Comparison of ENCODE assay signal across 28 mouse cellular contexts in genomic region chr12:106618684-106619083, GRCm38 (mm10).
DNase-seq lines count a peak whose midpoint lies in the region; ATAC-seq lines count a peak whose summit lies in the region.
"Had no signal": no experiment of that assay in that cellular context is flagged by ENCODE, and none has a peak within 500 bp of the region (broad histone marks: within the 10 kb centered on the region; RNA-seq: fewer than 3 reads in every experiment).

No protein-coding gene starts in this region.

- DNase-seq in midbrain, embryonic 11.5 days (ENCODE audit: low spot score, missing footprints): peak; percentile 65
- peak; percentile 69 to 77 for DNase-seq in cerebellum, adult 18-20 months
- peak; percentile 78 to 88 for DNase-seq in cerebellum, postnatal 10 days
- DNase-seq in testis, postnatal 14 days (ENCODE audit: low spot score): no peak
- no peak for DNase-seq in urinary bladder, postnatal 10 days (ENCODE audit: low spot score)
- DNase-seq: adrenal gland, postnatal 25 days; embryo, embryonic 11 days; gastrocnemius, adult 2 months; gastrocnemius, postnatal 36 days; heart, adult 18-20 months; heart, postnatal 36 days; kidney, postnatal 14 days; liver, postnatal 0 days; lung, postnatal 36 days; midbrain, embryonic 14.5 days; retina, postnatal 1 day; right cerebral cortex, postnatal 14 days had no signal

- no peaks in the 10 kb centered on the region for H3K4me1 ChIP-seq in midbrain, embryonic 11.5 days (ENCODE audit: control insufficient read depth, insufficient read depth, low read length)
- no peaks in the 10 kb centered on the region for H3K4me1 ChIP-seq in midbrain, embryonic 15.5 days
- H3K4me1 ChIP-seq: hindbrain, embryonic 12.5 days; limb, embryonic 12.5 days; megakaryocyte, embryonic 14.5 days; neural tube, embryonic 15.5 days had no signal

- H3K27me3 ChIP-seq in midbrain, embryonic 11.5 days (ENCODE audit: control insufficient read depth, insufficient read depth, low read length): no peaks in the 10 kb centered on the region
- no peaks in the 10 kb centered on the region for H3K27me3 ChIP-seq in midbrain, embryonic 15.5 days (replicated peaks)
- H3K27me3 ChIP-seq: hindbrain, embryonic 12.5 days; limb, embryonic 12.5 days; megakaryocyte, embryonic 14.5 days; neural tube, embryonic 15.5 days had no signal

- no peaks in the 10 kb centered on the region for H3K9me3 ChIP-seq in midbrain, embryonic 11.5 days (ENCODE audit: control insufficient read depth, low read length)
- no peaks in the 10 kb centered on the region for H3K9me3 ChIP-seq in midbrain, embryonic 15.5 days
- H3K9me3 ChIP-seq: hindbrain, embryonic 12.5 days; limb, embryonic 12.5 days; neural tube, embryonic 15.5 days had no signal

- 91% methylated on average over 6 of the region's 6 CpGs for WGBS in midbrain, embryonic 11.5 days
- WGBS in midbrain, embryonic 15.5 days: 95% methylated on average over 6 of the region's 6 CpGs

- H3K27ac ChIP-seq in midbrain, embryonic 11.5 days (ENCODE audit: low read depth, low read length): no peak overlapping the region
- no peak overlapping the region for H3K27ac ChIP-seq in midbrain, embryonic 15.5 days
- H3K27ac ChIP-seq: gastrocnemius, adult 2 months; hindbrain, embryonic 12.5 days; limb, embryonic 12.5 days; neural tube, embryonic 15.5 days had no signal

- H3K9ac ChIP-seq in midbrain, embryonic 11.5 days (ENCODE audit: low read length): no peak overlapping the region
- H3K9ac ChIP-seq in midbrain, embryonic 15.5 days: no peak overlapping the region
- H3K9ac ChIP-seq: hindbrain, embryonic 12.5 days; limb, embryonic 12.5 days; liver, postnatal 0 days; neural tube, embryonic 15.5 days had no signal

- no peak for ATAC-seq in midbrain, embryonic 11.5 days (ENCODE audit: low FRiP score)
- ATAC-seq in midbrain, embryonic 15.5 days (replicated peaks): no peak
- ATAC-seq in megakaryocyte-erythroid progenitor cell, adult 5-6 weeks (replicated peaks; ENCODE audit: low FRiP score, low TSS enrichment, poor library complexity, severe bottlenecking): no peak
- ATAC-seq: CD4-positive, CD25-positive, alpha-beta regulatory T cell, adult 4 months; forebrain, embryonic 16.5 days; intestine, postnatal 0 days; liver, postnatal 0 days had no signal

- no peak overlapping the region for H3K4me2 ChIP-seq in midbrain, embryonic 11.5 days
- no peak overlapping the region for H3K4me2 ChIP-seq in midbrain, embryonic 15.5 days
- H3K4me2 ChIP-seq: heart, embryonic 11.5 days; hindbrain, embryonic 12.5 days; limb, embryonic 12.5 days; neural tube, embryonic 15.5 days had no signal

- no peaks in the 10 kb centered on the region for H3K36me3 ChIP-seq in midbrain, embryonic 11.5 days (ENCODE audit: control insufficient read depth, insufficient read depth, low read length)
- H3K36me3 ChIP-seq in midbrain, embryonic 15.5 days (replicated peaks): no peaks in the 10 kb centered on the region
- H3K36me3 ChIP-seq: hindbrain, embryonic 12.5 days; limb, embryonic 12.5 days; neural tube, embryonic 15.5 days had no signal

- no peak overlapping the region for H3K4me3 ChIP-seq in midbrain, embryonic 11.5 days (ENCODE audit: low read depth, low read length)
- H3K4me3 ChIP-seq in midbrain, embryonic 15.5 days: no peak overlapping the region
- H3K4me3 ChIP-seq: erythroblast, embryonic 14.5 days; gastrocnemius, adult 2 months; hindbrain, embryonic 12.5 days; limb, embryonic 12.5 days; megakaryocyte, embryonic 14.5 days; neural tube, embryonic 15.5 days had no signal

Comparison
In these comparisons a context has a peak if more than half of its experiments do, and no peak if none do; other contexts are left out.
1. DNase-seq: peak in midbrain, embryonic 11.5 days (single experiment), cerebellum, adult 18-20 months (2 of 2) and cerebellum, postnatal 10 days (2 of 2); none in testis, postnatal 14 days (single experiment) and urinary bladder, postnatal 10 days (single experiment).